Mouse (Mus musculus): ENCODE measurements around the gene Plekhb1. TPM values are rescaled to one million over a fixed set of nuclear protein-coding genes. Genes with fewer than 3 reads are reported as not detected.
A peak's percentile ranks its signal among the peaks of the same experiment; 100 is the strongest.

The Plekhb1 gene
- polyA plus RNA-seq, 1 experiment from 2014 or later, result 1.3 TPM

DNA sequence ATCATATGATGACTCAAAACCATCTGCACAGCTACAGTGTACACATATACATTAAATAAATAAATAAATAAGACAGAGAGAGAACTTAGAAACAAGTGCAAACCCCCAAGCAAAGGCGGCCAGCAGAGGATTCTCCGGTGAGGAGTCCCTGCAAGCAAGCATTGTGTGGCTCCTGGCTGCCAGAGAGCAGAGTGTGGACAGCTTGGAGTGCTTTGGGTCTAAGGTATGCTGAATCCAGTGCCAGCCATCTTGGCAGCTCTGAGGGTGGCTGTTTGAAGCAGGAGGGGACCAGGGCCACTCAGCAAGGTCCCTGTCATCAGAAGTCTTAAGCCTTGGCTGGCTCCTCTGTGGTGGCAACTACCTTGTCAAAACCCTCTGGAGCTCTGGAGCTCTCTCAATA, 12.7 kb upstream of the Plekhb1 start:
- Histone ChIP-seq H3K9me3 (ENCODE audit: control insufficient read depth, low read length) (no peaks in the 10 kb centered on the region), H3K27me3 (ENCODE audit: control insufficient read depth, insufficient read depth, low read length) (no peaks in the 10 kb centered on the region), H3K4me2 (ENCODE audit: low read length) (no peak overlapping the region), H3K4me3 (ENCODE audit: control insufficient read depth in 1 of 2, insufficient read depth in 1 of 2, low read depth in 1 of 2, low read length in 2 of 2) (no peak overlapping the region), H3K4me1 (ENCODE audit: control insufficient read depth in 2 of 2, insufficient read depth in 2 of 2, low read length in 2 of 2) (no peaks in the 10 kb centered on the region; a peak in 1 of 4 replicates), H3K27ac (replicated peaks in 1 of 2; ENCODE audit: control insufficient read depth in 1 of 2, insufficient read depth in 1 of 2, low read depth in 2 of 2, low read length in 2 of 2) (no peak overlapping the region), H3K36me3 (ENCODE audit: control insufficient read depth, insufficient read depth, low read length) (no peaks in the 10 kb centered on the region), H3K9ac (ENCODE audit: low read length) (no peak overlapping the region)
- no peak for ATAC-seq (ENCODE audit: insufficient number of reproducible peaks, insufficient read depth, low FRiP score, low read depth)
- WGBS, result 40% methylated on average over 2 of the region's 2 CpGs

DNA sequence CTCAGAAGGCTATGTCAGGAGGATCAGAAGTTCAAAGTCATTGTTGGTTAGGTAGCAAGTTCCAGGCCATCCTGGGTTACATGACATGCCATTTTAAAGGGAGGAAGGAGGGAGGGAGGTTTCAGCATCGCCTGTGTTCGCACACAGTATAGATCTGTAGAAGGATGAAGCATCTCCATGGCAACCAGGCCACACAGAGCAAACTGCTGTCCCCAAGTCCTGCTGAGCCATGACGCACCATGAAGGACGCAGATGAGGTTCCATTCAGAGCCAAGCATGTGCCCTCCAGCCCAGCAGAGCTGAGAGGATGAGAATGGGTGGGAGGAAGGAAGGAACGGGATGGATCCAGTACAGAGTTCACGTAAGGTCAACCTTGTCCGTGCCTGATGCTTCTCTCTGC, 11.2 kb upstream of the Plekhb1 start:
- WGBS, result 68% methylated on average over 7 of the region's 7 CpGs
- H3K27me3 ChIP-seq (ENCODE audit: control insufficient read depth, insufficient read depth, low read length), result no peaks in the 10 kb centered on the region
- ATAC-seq (ENCODE audit: insufficient number of reproducible peaks, insufficient read depth, low FRiP score, low read depth), result no peak

DNA sequence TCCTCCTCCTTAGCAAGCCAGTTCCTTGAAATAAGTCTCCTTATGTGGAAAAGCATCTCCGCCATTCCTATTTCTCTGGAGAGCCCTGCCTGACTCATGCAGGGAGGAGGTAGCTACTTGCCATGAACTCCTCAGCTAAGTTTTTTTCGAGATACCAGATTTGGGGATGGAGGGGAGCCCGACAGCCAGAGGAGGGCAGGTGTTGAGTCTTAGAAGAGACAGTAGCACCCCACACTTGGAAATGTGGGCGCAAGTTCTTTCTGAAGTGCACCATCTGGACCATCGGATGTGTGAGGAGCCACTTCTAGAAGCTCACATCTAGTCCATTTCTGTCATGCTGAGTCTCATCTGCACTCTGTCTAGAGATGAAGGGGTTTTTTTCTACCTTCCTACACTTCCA, 8.4 kb upstream of the Plekhb1 start:
- Histone ChIP-seq H3K4me2 (ENCODE audit: low read length) (no peak overlapping the region), H3K9ac (ENCODE audit: low read length) (no peak overlapping the region), H3K36me3 (ENCODE audit: control insufficient read depth, insufficient read depth, low read length) (no peaks in the 10 kb centered on the region), H3K4me1 (ENCODE audit: control insufficient read depth in 2 of 2, insufficient read depth in 2 of 2, low read length in 2 of 2) (no peaks in the 10 kb centered on the region; a peak in 1 of 4 replicates), H3K27me3 (ENCODE audit: control insufficient read depth, insufficient read depth, low read length) (no peaks in the 10 kb centered on the region), H3K4me3 (ENCODE audit: control insufficient read depth in 1 of 2, insufficient read depth in 1 of 2, low read depth in 1 of 2, low read length in 2 of 2) (no peak overlapping the region), H3K27ac (replicated peaks in 1 of 2; ENCODE audit: control insufficient read depth in 1 of 2, insufficient read depth in 1 of 2, low read depth in 2 of 2, low read length in 2 of 2) (no peak overlapping the region), H3K9me3 (ENCODE audit: control insufficient read depth, low read length) (no peaks in the 10 kb centered on the region)
- WGBS, result 80% methylated on average over 5 of the region's 5 CpGs
- no peak for ATAC-seq (ENCODE audit: insufficient number of reproducible peaks, insufficient read depth, low FRiP score, low read depth)

More for the DNA sequence above, 11.2 kb upstream of the Plekhb1 start:
- H3K4me3 ChIP-seq (ENCODE audit: control insufficient read depth in 1 of 2, insufficient read depth in 1 of 2, low read depth in 1 of 2, low read length in 2 of 2), result no peak overlapping the region
- H3K9me3 ChIP-seq (ENCODE audit: control insufficient read depth, low read length), result no peaks in the 10 kb centered on the region
- no peak overlapping the region for H3K9ac ChIP-seq (ENCODE audit: low read length)
- H3K36me3 ChIP-seq (ENCODE audit: control insufficient read depth, insufficient read depth, low read length), result no peaks in the 10 kb centered on the region
- no peak overlapping the region for H3K27ac ChIP-seq (replicated peaks in 1 of 2; ENCODE audit: control insufficient read depth in 1 of 2, insufficient read depth in 1 of 2, low read depth in 2 of 2, low read length in 2 of 2)
- no peak overlapping the region for H3K4me2 ChIP-seq (ENCODE audit: low read length)
- no peaks in the 10 kb centered on the region; a peak in 1 of 4 replicates for H3K4me1 ChIP-seq (ENCODE audit: control insufficient read depth in 2 of 2, insufficient read depth in 2 of 2, low read length in 2 of 2)

DNA sequence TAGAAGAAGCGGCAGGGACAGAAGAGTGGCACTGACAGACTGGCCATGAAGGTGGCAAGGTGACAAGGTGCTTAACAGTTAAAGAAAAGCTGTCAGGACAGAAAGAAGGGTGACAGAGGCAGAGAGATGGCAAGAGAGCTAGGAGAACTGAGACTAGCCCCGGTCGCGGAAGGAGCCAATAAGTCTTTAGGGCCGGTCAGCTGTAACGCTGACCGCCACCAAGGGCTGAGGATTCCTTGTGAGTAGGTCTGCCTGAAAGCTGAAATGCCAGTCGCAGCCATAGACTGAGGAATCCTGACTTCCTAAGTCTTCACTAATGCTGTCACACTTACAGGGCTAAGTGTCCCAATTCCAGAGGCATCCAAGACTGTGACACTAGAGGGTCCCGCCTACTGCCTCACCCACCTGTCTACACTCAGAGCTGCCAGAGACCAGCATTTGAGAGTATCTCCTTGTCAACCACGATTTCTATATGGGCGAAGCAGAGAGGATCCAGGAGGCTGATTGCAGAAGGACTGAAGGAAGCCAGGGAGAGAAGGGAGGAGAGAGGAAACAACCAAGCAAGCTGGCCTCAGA, 1.6 kb upstream of the Plekhb1 start:
- Histone ChIP-seq H3K9me3 (ENCODE audit: control insufficient read depth, low read length) (no peaks in the 10 kb centered on the region), H3K4me2 (ENCODE audit: low read length) (peak overlapping the region; percentile 55), H3K27ac (replicated peaks in 1 of 2; ENCODE audit: control insufficient read depth in 1 of 2, insufficient read depth in 1 of 2, low read depth in 2 of 2, low read length in 2 of 2) (no peak overlapping the region), H3K4me3 (ENCODE audit: control insufficient read depth in 1 of 2, insufficient read depth in 1 of 2, low read depth in 1 of 2, low read length in 2 of 2) (no peak overlapping the region), H3K27me3 (ENCODE audit: control insufficient read depth, insufficient read depth, low read length) (no peaks in the 10 kb centered on the region), H3K36me3 (ENCODE audit: control insufficient read depth, insufficient read depth, low read length) (no peaks in the 10 kb centered on the region), H3K4me1 (ENCODE audit: control insufficient read depth in 2 of 2, insufficient read depth in 2 of 2, low read length in 2 of 2) (peaks cover 5 to 6% of the 10 kb centered on the region in 2 experiments; a peak in 2 of 4 replicates), H3K9ac (ENCODE audit: low read length) (no peak overlapping the region; the same call in 1 of the 2 replicates)
- WGBS, result 39% methylated on average over 11 of the region's 11 CpGs
- no peak for ATAC-seq (ENCODE audit: insufficient number of reproducible peaks, insufficient read depth, low FRiP score, low read depth)

DNA sequence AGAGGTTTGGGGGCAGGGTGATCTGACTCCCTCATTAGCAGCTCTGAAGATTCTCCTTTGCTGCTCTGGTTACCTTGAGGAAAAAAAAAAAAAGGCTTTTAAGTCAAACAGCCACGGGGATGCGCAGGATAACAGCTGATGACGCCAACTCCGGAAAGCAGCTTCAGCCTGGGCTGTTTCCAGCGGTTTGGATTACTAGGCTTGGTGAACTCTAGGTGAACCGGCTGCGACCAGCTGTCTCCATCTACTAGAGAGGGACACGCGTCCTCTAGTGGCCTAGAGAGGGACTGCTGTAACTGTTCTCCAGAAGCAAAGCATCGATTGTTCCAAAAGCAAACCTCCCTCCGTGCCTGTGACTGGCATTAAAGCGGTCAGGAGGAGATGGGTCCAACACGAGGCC, 976 bp upstream of the Plekhb1 start:
- Histone ChIP-seq H3K4me2 (ENCODE audit: low read length) (peak overlapping the region; percentile 55), H3K9ac (ENCODE audit: low read length) (no peak overlapping the region; the same call in 1 of the 2 replicates), H3K27ac (replicated peaks in 1 of 2; ENCODE audit: control insufficient read depth in 1 of 2, insufficient read depth in 1 of 2, low read depth in 2 of 2, low read length in 2 of 2) (no peak overlapping the region), H3K4me1 (ENCODE audit: control insufficient read depth in 2 of 2, insufficient read depth in 2 of 2, low read length in 2 of 2) (peaks cover 6% of the 10 kb centered on the region in 2 experiments; a peak in 2 of 4 replicates), H3K9me3 (ENCODE audit: control insufficient read depth, low read length) (no peaks in the 10 kb centered on the region), H3K36me3 (ENCODE audit: control insufficient read depth, insufficient read depth, low read length) (no peaks in the 10 kb centered on the region), H3K27me3 (ENCODE audit: control insufficient read depth, insufficient read depth, low read length) (no peaks in the 10 kb centered on the region), H3K4me3 (ENCODE audit: control insufficient read depth in 1 of 2, insufficient read depth in 1 of 2, low read depth in 1 of 2, low read length in 2 of 2) (no peak overlapping the region)
- WGBS, result 2% methylated on average over 13 of the region's 13 CpGs
- peak; percentile 49; the same call in 1 of the 2 replicates for ATAC-seq (ENCODE audit: insufficient number of reproducible peaks, insufficient read depth, low FRiP score, low read depth)

DNA sequence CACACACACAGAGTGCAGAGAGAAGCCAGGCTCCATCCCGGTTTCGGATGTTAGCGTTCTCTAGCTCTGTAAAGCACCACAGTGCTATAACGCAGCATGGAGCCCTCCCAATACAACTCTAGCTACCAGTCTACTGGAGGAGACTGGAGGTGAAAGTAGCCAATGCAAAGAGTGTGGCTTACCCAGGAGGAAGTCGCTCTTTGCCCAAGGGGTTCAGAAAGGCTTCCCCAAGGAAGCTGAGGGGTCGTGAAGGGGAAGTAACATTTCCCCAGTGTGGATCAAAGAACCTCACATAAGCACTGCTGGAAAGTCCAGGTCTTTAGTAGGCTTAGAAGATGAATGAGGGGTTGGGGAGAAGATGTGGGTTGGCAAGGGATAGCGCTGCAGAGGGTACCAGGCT, 950 bp downstream of the Plekhb1 start:
- H3K4me3 ChIP-seq (ENCODE audit: control insufficient read depth in 1 of 2, insufficient read depth in 1 of 2, low read depth in 1 of 2, low read length in 2 of 2), result no peak overlapping the region
- no peaks in the 10 kb centered on the region for H3K27me3 ChIP-seq (ENCODE audit: control insufficient read depth, insufficient read depth, low read length)
- peaks cover 6 to 8% of the 10 kb centered on the region in 2 experiments; a peak in 2 of 4 replicates for H3K4me1 ChIP-seq (ENCODE audit: control insufficient read depth in 2 of 2, insufficient read depth in 2 of 2, low read length in 2 of 2)
- H3K4me2 ChIP-seq (ENCODE audit: low read length), result no peak overlapping the region
- H3K9me3 ChIP-seq (ENCODE audit: control insufficient read depth, low read length), result no peaks in the 10 kb centered on the region
- H3K36me3 ChIP-seq (ENCODE audit: control insufficient read depth, insufficient read depth, low read length), result no peaks in the 10 kb centered on the region
- H3K27ac ChIP-seq (replicated peaks in 1 of 2; ENCODE audit: control insufficient read depth in 1 of 2, insufficient read depth in 1 of 2, low read depth in 2 of 2, low read length in 2 of 2), result no peak overlapping the region
- no peak for ATAC-seq (ENCODE audit: insufficient number of reproducible peaks, insufficient read depth, low FRiP score, low read depth)
- H3K9ac ChIP-seq (ENCODE audit: low read length), result no peak overlapping the region
- 86% methylated on average over 7 of the region's 7 CpGs for WGBS

DNA sequence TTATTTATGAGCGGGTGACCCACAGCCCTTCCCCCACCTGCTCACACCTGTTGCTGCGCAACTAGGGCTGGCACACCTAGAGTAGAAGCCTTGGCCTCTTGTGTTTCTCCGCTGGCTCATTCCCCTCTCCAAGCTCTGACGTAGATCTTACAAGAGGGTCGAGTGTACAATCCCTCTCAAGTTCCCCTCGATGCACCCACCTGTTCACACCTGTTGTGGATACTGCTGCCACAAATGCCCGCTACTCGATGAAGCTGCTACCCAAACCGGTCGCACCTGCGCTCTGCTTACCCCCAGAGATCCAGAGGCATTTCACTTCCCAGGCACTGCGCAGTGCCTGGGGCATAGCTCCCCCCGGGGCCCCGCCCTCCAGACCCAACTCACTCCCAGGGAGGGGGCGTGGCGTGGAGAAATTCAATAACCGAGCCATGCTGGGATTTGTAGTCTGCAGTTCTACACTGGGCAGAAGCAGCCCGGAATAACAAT, 4.1 kb downstream of the Plekhb1 start:
- peak overlapping the region in 1 of 2 experiments; percentile 24; a peak in 1 of 4 replicates for H3K4me3 ChIP-seq (ENCODE audit: control insufficient read depth in 1 of 2, insufficient read depth in 1 of 2, low read depth in 1 of 2, low read length in 2 of 2)
- no peaks in the 10 kb centered on the region for H3K9me3 ChIP-seq (ENCODE audit: control insufficient read depth, low read length)
- H3K36me3 ChIP-seq (ENCODE audit: control insufficient read depth, insufficient read depth, low read length), result no peaks in the 10 kb centered on the region
- H3K27me3 ChIP-seq (ENCODE audit: control insufficient read depth, insufficient read depth, low read length), result no peaks in the 10 kb centered on the region
- H3K4me1 ChIP-seq (ENCODE audit: control insufficient read depth in 2 of 2, insufficient read depth in 2 of 2, low read length in 2 of 2), result peaks cover 0 to 3% of the 10 kb centered on the region in 2 experiments; a peak in 1 of 4 replicates
- no peak overlapping the region for H3K9ac ChIP-seq (ENCODE audit: low read length)
- no peak; the same call in 1 of the 2 replicates for ATAC-seq (ENCODE audit: insufficient number of reproducible peaks, insufficient read depth, low FRiP score, low read depth)
- H3K4me2 ChIP-seq (ENCODE audit: low read length), result peak overlapping the region; percentile 40
- 29% methylated on average over 18 of the region's 18 CpGs for WGBS
- no peak overlapping the region for H3K27ac ChIP-seq (replicated peaks in 1 of 2; ENCODE audit: control insufficient read depth in 1 of 2, insufficient read depth in 1 of 2, low read depth in 2 of 2, low read length in 2 of 2)

DNA sequence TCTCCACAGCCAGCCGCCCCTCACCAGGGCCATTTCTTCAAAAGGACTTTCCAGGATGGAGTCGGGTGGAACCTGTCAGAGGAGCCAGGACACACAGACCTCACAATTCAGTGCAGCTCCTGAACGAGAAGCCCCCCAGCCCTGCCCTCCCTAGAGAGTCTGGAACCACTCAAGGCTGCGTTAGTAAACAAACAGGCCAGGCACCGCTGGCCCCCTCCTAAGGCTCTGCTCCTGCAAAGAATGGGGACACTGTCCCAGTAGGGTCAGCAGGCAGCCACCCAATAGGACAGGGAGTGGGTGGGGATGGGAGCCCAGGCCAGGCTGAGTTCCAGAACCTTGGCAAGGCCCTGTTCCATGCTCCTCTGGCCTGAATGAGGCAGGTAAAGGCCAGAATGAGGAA, 5.5 kb downstream of the Plekhb1 start:
- no peaks in the 10 kb centered on the region for H3K36me3 ChIP-seq (ENCODE audit: control insufficient read depth, insufficient read depth, low read length)
- H3K27ac ChIP-seq (replicated peaks in 1 of 2; ENCODE audit: control insufficient read depth in 1 of 2, insufficient read depth in 1 of 2, low read depth in 2 of 2, low read length in 2 of 2), result no peak overlapping the region
- H3K27me3 ChIP-seq (ENCODE audit: control insufficient read depth, insufficient read depth, low read length), result no peaks in the 10 kb centered on the region
- H3K4me1 ChIP-seq (ENCODE audit: control insufficient read depth in 2 of 2, insufficient read depth in 2 of 2, low read length in 2 of 2), result peaks cover 0 to 3% of the 10 kb centered on the region in 2 experiments; a peak in 1 of 4 replicates
- H3K4me3 ChIP-seq (ENCODE audit: control insufficient read depth in 1 of 2, insufficient read depth in 1 of 2, low read depth in 1 of 2, low read length in 2 of 2), result no peak overlapping the region
- H3K4me2 ChIP-seq (ENCODE audit: low read length), result no peak overlapping the region
- 38% methylated on average over 5 of the region's 5 CpGs for WGBS
- no peaks in the 10 kb centered on the region for H3K9me3 ChIP-seq (ENCODE audit: control insufficient read depth, low read length)
- ATAC-seq (ENCODE audit: insufficient number of reproducible peaks, insufficient read depth, low FRiP score, low read depth), result no peak
- H3K9ac ChIP-seq (ENCODE audit: low read length), result no peak overlapping the region; the same call in 1 of the 2 replicates

Measured in heart, embryonic 14.5 days (tissue).